ENCODE assay signal across 14 mouse cellular contexts in the genomic region with DNA sequence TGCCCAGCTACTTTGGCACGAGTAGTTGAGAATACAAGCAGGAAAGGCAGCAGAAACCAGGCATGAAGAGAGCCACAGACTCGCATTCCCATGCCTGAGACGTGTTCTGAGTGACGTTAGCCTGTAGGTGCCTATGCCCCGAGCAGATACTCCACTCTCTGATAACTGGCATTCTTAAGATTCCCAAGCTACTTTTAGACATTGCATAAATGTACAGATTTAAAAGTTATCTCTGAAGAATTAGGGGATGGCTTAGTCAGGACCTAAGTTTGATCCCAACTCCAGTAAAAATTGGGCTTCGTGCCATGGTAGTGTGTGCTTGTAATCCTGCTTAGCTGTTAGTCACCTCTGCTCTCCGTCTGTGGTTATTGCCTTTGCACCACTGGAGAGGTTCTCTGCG.
"Had no signal": no experiment of that assay in that cellular context is flagged by ENCODE, and none has a peak within 500 bp of the region (broad histone marks: within the 10 kb centered on the region; RNA-seq: fewer than 3 reads in every experiment).

No protein-coding gene starts in this region.

- H3K36me3 ChIP-seq: stomach, embryonic 15.5 days had no signal

- H3K9ac ChIP-seq: limb, embryonic 13.5 days; liver, embryonic 14.5 days; stomach, embryonic 15.5 days had no signal

- H3K27ac ChIP-seq: kidney, postnatal 0 days; layer of hippocampus, adult 2 months; limb, embryonic 13.5 days; liver, embryonic 14.5 days; midbrain, embryonic 10.5 days; stomach, embryonic 15.5 days had no signal

- DNase-seq: kidney, adult 8-10 months; kidney, postnatal 4 days; left cerebral cortex, postnatal 4 days; lung, adult 18-20 months; midbrain, embryonic 14.5 days; right cerebral cortex, postnatal 14 days; thymus, adult 2 months; thymus, postnatal 25 days had no signal

- H3K4me2 ChIP-seq: limb, embryonic 13.5 days; stomach, embryonic 15.5 days had no signal

- H3K4me3 ChIP-seq: layer of hippocampus, adult 2 months; limb, embryonic 13.5 days; midbrain, embryonic 10.5 days; stomach, embryonic 15.5 days had no signal

- H3K9me3 ChIP-seq: limb, embryonic 13.5 days; midbrain, embryonic 10.5 days; stomach, embryonic 15.5 days had no signal

- H3K27me3 ChIP-seq: limb, embryonic 13.5 days; stomach, embryonic 15.5 days had no signal
